Comparison of ENCODE assay signal across 16 mouse cellular contexts in genomic region chr5:64251435-64251834, GRCm38 (mm10).
DNase-seq lines count a peak whose midpoint lies in the region; ATAC-seq and TF ChIP-seq lines count a peak whose summit lies in the region.
"Had no signal": no experiment of that assay in that cellular context is flagged by ENCODE, and none has a peak within 500 bp of the region (broad histone marks: within the 10 kb centered on the region; RNA-seq: fewer than 3 reads in every experiment).

No protein-coding gene starts in this region.

- H3K4me1 ChIP-seq in kidney, embryonic 14.5 days (ENCODE audit: control insufficient read depth, insufficient read depth, low read length) = peaks cover 11% of the 10 kb centered on the region
- peaks cover 2% of the 10 kb centered on the region; the same call in 1 of the 2 replicates for H3K4me1 ChIP-seq in intestine, postnatal 0 days (replicated peaks; ENCODE audit: control insufficient read depth, insufficient read depth, low read length)
- H3K4me1 ChIP-seq in liver, adult 2 months (ENCODE audit: control insufficient read depth, insufficient read depth, low read length) = peaks cover 6% of the 10 kb centered on the region
- peaks cover 11% of the 10 kb centered on the region; the same call in 1 of the 2 replicates for H3K4me1 ChIP-seq in small intestine, adult 2 months (ENCODE audit: control insufficient read depth, insufficient read depth, insufficient read length, low read length)
- peaks cover 6% of the 10 kb centered on the region; the same call in 1 of the 2 replicates for H3K4me1 ChIP-seq in midbrain, embryonic 14.5 days (ENCODE audit: control insufficient read depth, insufficient read depth, low read length)
- H3K4me1 ChIP-seq in thymus, adult 2 months (replicated peaks; ENCODE audit: control insufficient read depth, insufficient read depth, low read length) = no peaks in the 10 kb centered on the region
- H3K4me1 ChIP-seq: limb, embryonic 15.5 days had no signal

- no peaks in the 10 kb centered on the region for H3K9me3 ChIP-seq in kidney, embryonic 14.5 days (ENCODE audit: control insufficient read depth, low read length)
- no peaks in the 10 kb centered on the region for H3K9me3 ChIP-seq in intestine, postnatal 0 days (ENCODE audit: control insufficient read depth)
- no peaks in the 10 kb centered on the region for H3K9me3 ChIP-seq in midbrain, embryonic 14.5 days (ENCODE audit: control insufficient read depth, low read length)
- H3K9me3 ChIP-seq: embryonic facial prominence, embryonic 13.5 days; forebrain, embryonic 10.5 days; hindbrain, embryonic 10.5 days; limb, embryonic 15.5 days; neural tube, embryonic 13.5 days had no signal

- H3K27me3 ChIP-seq in kidney, embryonic 14.5 days (ENCODE audit: control insufficient read depth, insufficient read depth, low read length) = no peaks in the 10 kb centered on the region
- H3K27me3 ChIP-seq in intestine, postnatal 0 days (replicated peaks; ENCODE audit: control insufficient read depth, insufficient read depth, low read length) = no peaks in the 10 kb centered on the region
- H3K27me3 ChIP-seq in liver, adult 2 months (ENCODE audit: control insufficient read depth, insufficient read depth, low read length) = no peaks in the 10 kb centered on the region
- H3K27me3 ChIP-seq in small intestine, adult 2 months (ENCODE audit: control insufficient read depth, insufficient read depth, low read length) = no peaks in the 10 kb centered on the region
- no peaks in the 10 kb centered on the region for H3K27me3 ChIP-seq in midbrain, embryonic 14.5 days (ENCODE audit: control insufficient read depth, insufficient read depth, low read length)
- H3K27me3 ChIP-seq in thymus, adult 2 months (ENCODE audit: control insufficient read depth, insufficient read depth, low read length) = no peaks in the 10 kb centered on the region
- H3K27me3 ChIP-seq: embryonic facial prominence, embryonic 13.5 days; limb, embryonic 15.5 days; neural tube, embryonic 13.5 days had no signal

- TF ChIP-seq CTCF in intestine, postnatal 0 days (IDR thresholded peaks at IDR 0.05; ENCODE audit: low read depth) = no peak
- no peak for TF ChIP-seq CTCF in liver, adult 2 months (IDR thresholded peaks at IDR 0.05; ENCODE audit: low read depth, low read length)
- no peak for TF ChIP-seq CTCF in small intestine, adult 2 months (IDR thresholded peaks at IDR 0.05; ENCODE audit: extremely low read depth, insufficient read length, insufficient replicate concordance, low read depth, low read length)
- TF ChIP-seq CTCF in thymus, adult 2 months (IDR thresholded peaks at IDR 0.05; ENCODE audit: borderline replicate concordance, control insufficient read depth, extremely low read depth, insufficient read depth, low read length, poor library complexity) = no peak

- no peaks in the 10 kb centered on the region for H3K79me2 ChIP-seq in liver, adult 2 months (ENCODE audit: control insufficient read depth, insufficient read depth, low read length)

- H3K4me2 ChIP-seq in kidney, embryonic 14.5 days (replicated peaks; ENCODE audit: low read depth, low read length) = no peak overlapping the region
- peak overlapping the region; percentile 37 for H3K4me2 ChIP-seq in intestine, postnatal 0 days (replicated peaks; ENCODE audit: low read depth)
- no peak overlapping the region for H3K4me2 ChIP-seq in midbrain, embryonic 14.5 days (ENCODE audit: low read length)
- H3K4me2 ChIP-seq: embryonic facial prominence, embryonic 13.5 days; limb, embryonic 15.5 days; neural tube, embryonic 13.5 days had no signal

- H3K27ac ChIP-seq in kidney, embryonic 14.5 days (ENCODE audit: low read depth, low read length) = no peak overlapping the region
- H3K27ac ChIP-seq in intestine, postnatal 0 days (ENCODE audit: low read depth, low read length) = peak overlapping the region; percentile 62
- H3K27ac ChIP-seq in liver, adult 2 months (replicated peaks; ENCODE audit: insufficient read depth, low read depth, low read length) = peak overlapping the region; percentile 44
- peak overlapping the region; percentile 1; the same call in 1 of the 2 replicates for H3K27ac ChIP-seq in small intestine, adult 2 months (ENCODE audit: insufficient read depth, low read depth, low read length)
- no peak overlapping the region for H3K27ac ChIP-seq in midbrain, embryonic 14.5 days (replicated peaks; ENCODE audit: low read depth, low read length)
- no peak overlapping the region for H3K27ac ChIP-seq in thymus, adult 2 months (ENCODE audit: control insufficient read depth, insufficient read depth, low read length)
- H3K27ac ChIP-seq: embryonic facial prominence, embryonic 13.5 days; forebrain, embryonic 10.5 days; hindbrain, embryonic 10.5 days; layer of hippocampus, adult 2 months; limb, embryonic 15.5 days; neural tube, embryonic 13.5 days had no signal

- H3K9ac ChIP-seq in kidney, embryonic 14.5 days (ENCODE audit: low read depth, low read length) = no peak overlapping the region
- no peak overlapping the region for H3K9ac ChIP-seq in intestine, postnatal 0 days (ENCODE audit: low read depth, low read length)
- no peak overlapping the region for H3K9ac ChIP-seq in liver, adult 2 months (ENCODE audit: low read depth, low read length)
- no peak overlapping the region for H3K9ac ChIP-seq in midbrain, embryonic 14.5 days (replicated peaks; ENCODE audit: low read length)
- H3K9ac ChIP-seq: embryonic facial prominence, embryonic 13.5 days; limb, embryonic 15.5 days; neural tube, embryonic 13.5 days had no signal

- no peak for TF ChIP-seq POLR2A in liver, adult 2 months (IDR thresholded peaks at IDR 0.05; ENCODE audit: extremely low read depth, insufficient read depth, low read length)
- no peak for TF ChIP-seq POLR2A in small intestine, adult 2 months (IDR thresholded peaks at IDR 0.05; ENCODE audit: low read depth, low read length)
- TF ChIP-seq POLR2A in thymus, adult 2 months (IDR thresholded peaks at IDR 0.05; ENCODE audit: control insufficient read depth, extremely low read depth, insufficient read depth, low read length, poor library complexity) = no peak

- ATAC-seq in kidney, embryonic 14.5 days (ENCODE audit: low FRiP score, low TSS enrichment) = no peak
- ATAC-seq in intestine, postnatal 0 days = peak; percentile 55; the same call in 1 of the 2 replicates
- ATAC-seq in midbrain, embryonic 14.5 days (ENCODE audit: low FRiP score, low TSS enrichment) = no peak

- H3K4me3 ChIP-seq in kidney, embryonic 14.5 days (ENCODE audit: low read length) = no peak overlapping the region
- H3K4me3 ChIP-seq in intestine, postnatal 0 days (ENCODE audit: low read depth, low read length) = no peak overlapping the region
- no peak overlapping the region for H3K4me3 ChIP-seq in liver, adult 2 months (ENCODE audit: insufficient read depth, low read depth, low read length)
- no peak overlapping the region for H3K4me3 ChIP-seq in small intestine, adult 2 months (ENCODE audit: low read depth, low read length)
- no peak overlapping the region for H3K4me3 ChIP-seq in midbrain, embryonic 14.5 days (replicated peaks; ENCODE audit: low read depth, low read length)
- no peak overlapping the region for H3K4me3 ChIP-seq in thymus, adult 2 months (ENCODE audit: control insufficient read depth, insufficient read depth, low read length)
- H3K4me3 ChIP-seq: embryonic facial prominence, embryonic 13.5 days; forebrain, embryonic 10.5 days; hindbrain, embryonic 10.5 days; layer of hippocampus, adult 2 months; limb, embryonic 15.5 days; neural tube, embryonic 13.5 days had no signal

- no peaks in the 10 kb centered on the region for H3K36me3 ChIP-seq in kidney, embryonic 14.5 days (ENCODE audit: control insufficient read depth, insufficient read depth, low read length)
- no peaks in the 10 kb centered on the region for H3K36me3 ChIP-seq in intestine, postnatal 0 days (ENCODE audit: control insufficient read depth, insufficient read depth)
- no peaks in the 10 kb centered on the region for H3K36me3 ChIP-seq in liver, adult 2 months (ENCODE audit: control insufficient read depth, insufficient read depth, low read length)
- no peaks in the 10 kb centered on the region for H3K36me3 ChIP-seq in small intestine, adult 2 months (ENCODE audit: control insufficient read depth, insufficient read depth, low read length)
- H3K36me3 ChIP-seq in midbrain, embryonic 14.5 days (ENCODE audit: control insufficient read depth, insufficient read depth, low read length) = no peaks in the 10 kb centered on the region
- no peaks in the 10 kb centered on the region for H3K36me3 ChIP-seq in thymus, adult 2 months (ENCODE audit: control insufficient read depth, insufficient read depth, low read length)
- H3K36me3 ChIP-seq: embryonic facial prominence, embryonic 13.5 days; limb, embryonic 15.5 days; neural tube, embryonic 13.5 days had no signal

- WGBS in kidney, embryonic 14.5 days = 57% methylated on average over 5 of the region's 5 CpGs
- WGBS in intestine, postnatal 0 days = 40% methylated on average over 5 of the region's 5 CpGs
- 8% methylated on average over 5 of the region's 5 CpGs for WGBS in liver, adult 2 months
- WGBS in small intestine, adult 2 months = 26% methylated on average over 5 of the region's 5 CpGs
- WGBS in midbrain, embryonic 14.5 days = 82% methylated on average over 5 of the region's 5 CpGs
- 93% methylated on average over 5 of the region's 5 CpGs for WGBS in thymus, adult 2 months

- peak; percentile 76 for DNase-seq in kidney, adult 11 months
- peak; percentile 65 for DNase-seq in liver, adult 2 months (ENCODE audit: extremely low read depth, low read depth, low spot score)
- no peak for DNase-seq in midbrain, embryonic 14.5 days
- no peak for DNase-seq in thymus, adult 2 months
- DNase-seq in gastrocnemius, adult 18-20 months (ENCODE audit: low spot score) = no peak
- DNase-seq: adrenal gland, postnatal 36 days; retina, postnatal 1 day had no signal

Comparison
In these comparisons a context has a peak if more than half of its experiments do, and no peak if none do; other contexts are left out.
1. DNase-seq: peak in kidney, adult 11 months (single experiment) and liver, adult 2 months (single experiment); none in midbrain, embryonic 14.5 days (single experiment), thymus, adult 2 months (single experiment) and gastrocnemius, adult 18-20 months (single experiment).
2. H3K27ac ChIP-seq: peak in intestine, postnatal 0 days (single experiment), liver, adult 2 months (single experiment) and small intestine, adult 2 months (single experiment); none in kidney, embryonic 14.5 days (single experiment), midbrain, embryonic 14.5 days (single experiment) and thymus, adult 2 months (single experiment).